Mouse (Mus musculus) midbrain, embryonic 12.5 days (tissue): ENCODE measurements around the gene App. TPM values are rescaled to one million over a fixed set of nuclear protein-coding genes. Genes with fewer than 3 reads are reported as not detected.

Experiments used
- ATAC-seq: fragments of 200-750 bp; cut with Nextera tagmentation; 2 replicates; pipeline ENCODE4 v1.8.0; 2017; ENCODE audit warnings: low read depth, moderate TSS enrichment, moderate library complexity; ENCODE audit not compliant: low FRiP score
- H3K27ac ChIP-seq: fragments of 300-500 bp; sonication (generic); replicated peaks from 2 replicates; pipeline ENCODE4 v1.5.1; 2016; ENCODE audit warnings: mild to moderate bottlenecking
- H3K27me3 ChIP-seq: fragments of 300-500 bp; sonication (generic); 2 replicates; pipeline ENCODE4 v1.6.1; 2016; ENCODE audit warnings: mild to moderate bottlenecking
- H3K36me3 ChIP-seq: fragments of 300-500 bp; sonication (generic); 2 replicates; pipeline ENCODE4 v1.6.1; 2016
- H3K4me1 ChIP-seq: fragments of 300-500 bp; sonication (generic); 2 replicates; pipeline ENCODE4 v1.6.1; 2016
- H3K4me2 ChIP-seq: fragments of 300-500 bp; sonication (generic); replicated peaks from 2 replicates; pipeline ENCODE4 v1.6.1; 2016; ENCODE audit warnings: mild to moderate bottlenecking, moderate library complexity
- H3K4me3 ChIP-seq: fragments of 300-500 bp; sonication (generic); 2 replicates; pipeline ENCODE4 v1.5.1; 2016; ENCODE audit warnings: mild to moderate bottlenecking
- H3K9ac ChIP-seq: fragments of 300-500 bp; sonication (generic); replicated peaks from 2 replicates; pipeline ENCODE4 v1.6.1; 2016; ENCODE audit warnings: mild to moderate bottlenecking, moderate library complexity
- H3K9me3 ChIP-seq: fragments of 300-500 bp; sonication (generic); 2 replicates; pipeline ENCODE4 v1.6.1; 2016; ENCODE audit warnings: mild to moderate bottlenecking
- WGBS: fragments of 180-500 bp; shearing (Covaris S2); methylation state at CpG from one replicate; pipeline ENCODE4 v1.1.7; 2016; 5-methylcytosine and 5-hydroxymethylcytosine counted together
- polyA plus RNA-seq: library from polyadenylated mRNA; unstranded; fragments of >200 nt; fragmentation: Nextera tagmentation; extraction: Ambion mirVana; gene quantifications from 2 replicates; pipeline ENCODE4 v1.2.1, GENCODE M21; 2016

The App gene
- polyA plus RNA-seq, 1 experiment from 2014 or later, result 218 TPM

DNA sequence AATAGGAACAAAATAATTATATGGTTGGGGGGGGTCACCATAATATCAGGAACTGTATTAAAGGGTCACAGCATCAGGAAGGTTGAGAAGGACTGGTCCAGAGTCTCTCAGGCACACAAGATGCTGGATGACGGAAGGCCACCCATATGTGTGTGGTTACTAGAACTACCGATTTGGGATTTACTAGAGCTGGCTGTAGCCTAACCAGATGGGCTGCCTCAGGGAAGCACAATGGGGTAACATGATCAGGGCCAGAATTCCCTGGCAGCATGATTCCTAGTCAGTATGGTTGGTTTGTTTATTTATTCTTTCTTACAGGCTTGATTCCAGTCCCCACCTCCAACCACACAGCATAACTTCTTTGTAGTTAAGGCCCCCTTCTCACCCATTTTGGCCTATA lies 162.9 kb downstream of the App start:
- Histone ChIP-seq H3K4me2 (no peak overlapping the region), H3K4me1 (no peaks in the 10 kb centered on the region), H3K9ac (no peak overlapping the region), H3K4me3 (no peak overlapping the region), H3K9me3 (no peaks in the 10 kb centered on the region), H3K36me3 (peaks cover 52% of the 10 kb centered on the region), H3K27me3 (no peaks in the 10 kb centered on the region), H3K27ac (no peak overlapping the region)
- WGBS, result 79% methylated on average over 2 of the region's 2 CpGs
- ATAC-seq, result no peak

DNA sequence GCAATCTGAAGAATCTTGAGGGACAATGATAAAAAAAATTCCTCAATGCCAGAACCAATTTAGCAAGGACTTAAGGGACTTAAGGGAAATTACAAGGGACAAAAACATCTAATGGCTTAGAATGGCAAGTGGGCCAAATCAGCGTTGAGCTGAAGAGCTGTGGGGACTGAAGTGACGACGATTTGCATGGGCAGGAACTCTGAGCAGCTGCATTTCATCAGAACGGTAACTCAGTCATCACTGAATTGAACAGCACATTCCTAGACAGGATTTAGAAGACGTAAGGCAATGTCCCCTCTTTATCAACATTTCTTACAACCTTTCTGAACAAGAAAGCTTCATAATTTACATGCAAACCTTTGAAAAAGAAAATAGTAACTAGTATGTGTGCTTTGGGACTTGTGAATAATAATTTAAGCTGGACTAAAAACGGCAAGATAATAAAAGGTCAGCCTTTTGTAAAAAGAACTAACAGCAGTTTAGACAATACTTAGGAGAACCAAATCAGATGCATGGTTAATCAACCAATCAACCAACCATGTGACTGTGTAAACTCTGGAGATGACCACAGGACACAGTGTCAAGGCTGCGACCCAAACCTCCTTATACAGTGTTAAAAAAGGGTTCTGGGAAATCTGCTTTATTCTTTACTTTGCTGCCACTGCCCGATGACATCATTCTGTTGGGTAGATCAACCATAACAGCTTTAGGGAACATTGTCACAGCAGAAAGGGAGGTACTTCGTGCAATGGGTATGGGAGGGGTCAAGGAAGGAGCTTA lies 164.5 kb downstream of the App start:
- H3K4me3 ChIP-seq, result no peak overlapping the region
- no peak overlapping the region for H3K4me2 ChIP-seq
- no peaks in the 10 kb centered on the region for H3K4me1 ChIP-seq
- 70% methylated on average over 9 of the region's 9 CpGs for WGBS
- no peak overlapping the region for H3K27ac ChIP-seq
- H3K9ac ChIP-seq, result no peak overlapping the region
- no peaks in the 10 kb centered on the region for H3K9me3 ChIP-seq
- peak; percentile 41; the same call in 1 of the 2 replicates for ATAC-seq
- no peaks in the 10 kb centered on the region for H3K27me3 ChIP-seq
- peaks cover 45% of the 10 kb centered on the region for H3K36me3 ChIP-seq

DNA sequence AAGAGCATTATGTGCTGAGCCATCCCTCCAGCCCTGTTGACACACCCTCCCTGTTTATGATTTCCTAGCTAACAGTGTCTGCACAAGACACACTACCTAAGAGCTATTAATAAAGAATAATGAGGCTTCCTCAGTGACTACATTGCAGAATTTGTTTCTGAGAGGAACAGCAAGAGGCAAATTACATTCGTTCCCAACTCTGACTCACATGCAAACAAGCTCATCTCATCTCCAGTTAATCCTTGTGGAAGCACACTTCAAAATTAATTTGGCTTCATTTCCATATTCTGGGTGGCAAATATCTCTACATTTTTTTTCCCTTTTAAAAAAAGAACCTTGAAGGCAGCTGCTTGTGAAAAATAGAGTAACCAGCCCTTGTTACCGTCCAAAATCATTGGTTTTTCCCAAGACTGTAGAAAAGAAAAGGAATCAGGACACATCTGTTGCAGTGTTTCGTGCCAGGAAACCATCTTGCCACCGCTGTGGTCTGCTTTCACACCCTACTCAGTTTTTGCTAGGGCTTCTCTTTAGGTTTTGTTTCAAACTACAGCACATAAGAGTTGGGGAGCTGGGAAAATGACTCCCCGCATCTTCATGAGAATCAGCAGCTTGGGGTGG lies 171.5 kb downstream of the App start:
- H3K27ac ChIP-seq, result no peak overlapping the region
- H3K9me3 ChIP-seq, result no peaks in the 10 kb centered on the region
- H3K4me3 ChIP-seq, result no peak overlapping the region
- H3K36me3 ChIP-seq, result peaks cover 19% of the 10 kb centered on the region
- H3K27me3 ChIP-seq, result no peaks in the 10 kb centered on the region
- H3K9ac ChIP-seq, result no peak overlapping the region
- no peaks in the 10 kb centered on the region for H3K4me1 ChIP-seq
- whole genome bisulfite sequencing, result 94% methylated on average over 5 of the region's 5 CpGs
- ATAC-seq, result no peak
- no peak overlapping the region for H3K4me2 ChIP-seq

DNA sequence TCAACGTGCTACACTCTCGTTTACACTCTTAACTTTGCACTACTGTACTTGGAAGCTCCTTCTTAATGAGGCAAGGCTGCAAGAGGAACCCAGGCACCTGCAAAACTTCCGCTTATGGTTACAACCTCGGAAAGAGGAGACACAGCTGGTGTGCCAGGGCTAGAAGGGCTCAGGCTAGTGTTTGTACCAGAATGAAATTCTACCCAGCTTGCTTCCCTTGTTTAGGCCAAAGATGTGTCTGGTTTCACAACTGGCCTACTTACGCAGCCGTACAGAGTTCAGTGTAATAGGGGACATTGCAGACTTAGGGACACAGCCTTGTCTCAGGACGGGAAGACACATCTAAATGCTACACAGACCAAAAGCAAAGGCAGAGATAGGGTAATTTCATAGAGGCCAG lies 173.3 kb downstream of the App start:
- Histone ChIP-seq H3K27ac (no peak overlapping the region), H3K9ac (no peak overlapping the region), H3K27me3 (no peaks in the 10 kb centered on the region), H3K9me3 (no peaks in the 10 kb centered on the region), H3K4me2 (no peak overlapping the region), H3K4me3 (no peak overlapping the region), H3K36me3 (peaks cover 23% of the 10 kb centered on the region), H3K4me1 (no peaks in the 10 kb centered on the region)
- WGBS, result 95% methylated on average over 7 of the region's 7 CpGs
- no peak for ATAC-seq

DNA sequence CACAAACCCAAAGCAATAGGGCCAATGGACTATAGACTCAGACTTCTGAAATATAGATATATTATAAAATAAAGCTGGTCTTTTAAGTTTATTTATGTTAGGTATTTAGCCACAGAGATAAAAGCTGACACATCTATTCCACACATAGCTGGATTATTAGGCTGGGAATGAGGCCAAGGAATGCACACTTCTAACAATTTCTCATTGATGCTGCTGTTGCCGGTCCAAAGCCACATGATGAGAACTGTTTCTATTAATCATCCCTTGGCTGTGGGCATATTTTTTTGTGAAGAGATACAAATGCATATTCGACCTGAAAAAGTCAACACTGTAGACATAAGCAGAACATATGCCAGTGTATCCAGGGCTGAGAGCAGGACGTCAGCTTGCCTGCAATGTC lies 176.0 kb downstream of the App start:
- Histone ChIP-seq H3K4me3 (no peak overlapping the region), H3K4me1 (no peaks in the 10 kb centered on the region), H3K27ac (no peak overlapping the region), H3K27me3 (no peaks in the 10 kb centered on the region), H3K9me3 (no peaks in the 10 kb centered on the region), H3K36me3 (peaks cover 22% of the 10 kb centered on the region), H3K4me2 (no peak overlapping the region), H3K9ac (no peak overlapping the region)
- no peak for ATAC-seq
- WGBS, result 89% methylated on average over 3 of the region's 3 CpGs

DNA sequence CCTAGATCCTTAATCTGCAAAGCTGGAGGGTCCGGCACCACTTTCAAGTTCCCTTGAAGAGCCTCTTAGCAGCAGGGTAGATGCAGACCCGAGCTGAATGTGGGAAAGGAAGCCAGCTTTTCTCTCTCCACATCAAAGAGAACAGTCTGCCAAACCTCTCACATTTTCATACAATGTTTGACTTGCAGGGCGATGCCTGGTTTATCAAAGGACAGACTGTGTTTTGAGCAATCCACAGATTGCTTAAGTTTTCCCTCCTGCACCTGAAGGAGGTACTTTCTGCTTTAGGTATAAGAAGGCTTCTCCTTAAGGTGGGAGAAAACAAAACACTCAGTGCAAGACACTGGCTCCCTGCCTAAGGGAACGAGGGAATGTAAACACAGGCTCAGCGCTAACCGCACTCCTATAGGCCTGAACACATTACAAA lies 178.1 kb downstream of the App start:
- Histone ChIP-seq H3K4me2 (no peak overlapping the region), H3K9me3 (no peaks in the 10 kb centered on the region), H3K27ac (no peak overlapping the region), H3K4me1 (no peaks in the 10 kb centered on the region), H3K4me3 (no peak overlapping the region), H3K9ac (no peak overlapping the region), H3K27me3 (no peaks in the 10 kb centered on the region), H3K36me3 (peaks cover 19% of the 10 kb centered on the region)
- no peak for ATAC-seq
- WGBS, result 54% methylated on average over 6 of the region's 6 CpGs

DNA sequence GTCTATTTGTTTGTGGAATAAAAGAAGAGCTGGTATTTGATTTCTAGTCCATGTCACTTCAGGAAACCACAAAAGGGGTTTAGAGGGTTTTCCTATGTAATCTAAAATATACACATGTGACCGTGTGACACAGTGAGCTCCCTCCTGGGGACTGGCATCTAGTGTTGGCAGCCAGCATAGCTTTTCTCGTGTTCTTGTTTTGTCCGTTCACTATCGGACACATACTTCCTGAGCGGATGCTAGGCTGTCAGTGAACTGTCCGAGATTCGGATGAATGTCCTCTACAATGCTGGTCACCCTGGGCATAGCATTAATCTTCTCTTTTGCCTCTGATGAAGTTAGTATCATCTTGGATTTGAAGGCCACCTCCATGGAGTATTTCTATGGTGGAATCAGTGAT lies 180.7 kb downstream of the App start:
- no peak overlapping the region for H3K4me2 ChIP-seq
- peaks cover 19% of the 10 kb centered on the region for H3K36me3 ChIP-seq
- WGBS, result 93% methylated on average over 7 of the region's 7 CpGs
- no peak overlapping the region for H3K4me3 ChIP-seq
- no peak overlapping the region for H3K9ac ChIP-seq
- H3K9me3 ChIP-seq, result no peaks in the 10 kb centered on the region
- ATAC-seq, result no peak
- no peak overlapping the region for H3K27ac ChIP-seq
- no peaks in the 10 kb centered on the region for H3K27me3 ChIP-seq
- no peaks in the 10 kb centered on the region for H3K4me1 ChIP-seq

DNA sequence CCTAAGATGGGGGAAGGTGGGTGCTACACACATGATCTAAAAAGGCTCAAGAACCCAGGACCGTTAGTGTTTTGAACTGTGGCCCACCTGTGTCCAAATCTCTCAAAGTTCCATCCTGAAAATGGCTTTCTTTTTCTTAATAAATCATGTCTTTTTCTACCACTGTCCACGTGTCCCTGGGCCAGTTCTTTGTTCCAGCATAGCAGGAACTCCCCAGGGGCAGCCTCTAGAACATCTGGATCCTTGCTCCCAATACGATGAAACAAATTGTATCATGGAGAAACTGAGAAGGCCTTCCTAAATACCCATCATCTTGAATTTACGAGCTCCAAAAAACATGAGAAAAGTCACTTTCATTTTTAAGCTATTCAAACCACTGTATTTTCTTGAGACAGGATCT lies 182.6 kb downstream of the App start:
- no peak overlapping the region for H3K27ac ChIP-seq
- no peaks in the 10 kb centered on the region for H3K9me3 ChIP-seq
- H3K36me3 ChIP-seq, result peaks cover 18% of the 10 kb centered on the region
- H3K4me3 ChIP-seq, result no peak overlapping the region
- no peak overlapping the region for H3K9ac ChIP-seq
- ATAC-seq, result no peak
- 86% methylated on average over 4 of the region's 4 CpGs for WGBS
- H3K4me2 ChIP-seq, result no peak overlapping the region
- H3K4me1 ChIP-seq, result no peaks in the 10 kb centered on the region
- no peaks in the 10 kb centered on the region for H3K27me3 ChIP-seq

DNA sequence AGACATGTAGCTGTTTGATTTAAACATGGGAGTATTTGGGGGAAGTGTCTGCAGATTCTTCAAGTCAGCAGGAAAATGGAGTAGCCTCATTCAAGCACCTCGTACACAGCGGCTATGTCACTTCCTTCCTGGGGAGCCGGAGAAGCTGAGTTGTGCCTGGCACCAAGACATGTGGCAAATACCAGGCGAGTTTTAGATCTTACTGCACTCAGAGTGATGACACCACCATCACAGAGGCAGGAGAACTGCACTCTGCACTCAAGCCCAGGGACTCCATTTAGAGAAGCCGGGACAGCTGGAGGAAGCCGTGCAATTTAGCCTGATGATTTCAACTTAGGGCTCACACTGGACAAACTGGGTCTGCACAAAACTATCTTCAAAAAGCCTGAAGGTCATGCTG lies 183.6 kb downstream of the App start:
- Histone ChIP-seq H3K4me1 (no peaks in the 10 kb centered on the region), H3K9me3 (no peaks in the 10 kb centered on the region), H3K4me3 (no peak overlapping the region), H3K9ac (no peak overlapping the region), H3K36me3 (peaks cover 18% of the 10 kb centered on the region), H3K4me2 (no peak overlapping the region), H3K27me3 (no peaks in the 10 kb centered on the region), H3K27ac (no peak overlapping the region)
- ATAC-seq, result no peak
- WGBS, result 92% methylated on average over 6 of the region's 6 CpGs

DNA sequence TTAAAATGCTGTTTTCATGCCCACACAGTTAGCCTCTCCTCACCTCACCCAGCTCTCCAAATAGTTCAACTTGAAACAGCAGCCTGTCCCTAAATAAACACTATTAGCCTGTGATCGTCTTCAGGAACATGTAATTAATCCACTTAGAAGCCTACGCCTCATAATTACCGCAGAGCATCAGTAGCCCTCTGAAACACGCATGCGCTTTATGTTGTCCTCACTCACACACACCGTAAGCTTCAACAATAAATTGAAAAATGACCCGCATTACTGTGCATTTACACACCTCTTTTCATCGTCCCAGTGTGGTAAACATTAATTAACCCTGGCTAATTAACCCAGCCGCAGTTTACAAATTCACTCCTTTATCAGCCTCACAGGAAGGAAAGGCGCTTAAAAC lies 184.1 kb downstream of the App start:
- Histone ChIP-seq H3K4me1 (no peaks in the 10 kb centered on the region), H3K9me3 (no peaks in the 10 kb centered on the region), H3K27me3 (no peaks in the 10 kb centered on the region), H3K4me2 (no peak overlapping the region), H3K27ac (no peak overlapping the region), H3K9ac (no peak overlapping the region), H3K4me3 (no peak overlapping the region), H3K36me3 (peaks cover 18% of the 10 kb centered on the region)
- 80% methylated on average over 10 of the region's 10 CpGs for WGBS
- ATAC-seq, result no peak

DNA sequence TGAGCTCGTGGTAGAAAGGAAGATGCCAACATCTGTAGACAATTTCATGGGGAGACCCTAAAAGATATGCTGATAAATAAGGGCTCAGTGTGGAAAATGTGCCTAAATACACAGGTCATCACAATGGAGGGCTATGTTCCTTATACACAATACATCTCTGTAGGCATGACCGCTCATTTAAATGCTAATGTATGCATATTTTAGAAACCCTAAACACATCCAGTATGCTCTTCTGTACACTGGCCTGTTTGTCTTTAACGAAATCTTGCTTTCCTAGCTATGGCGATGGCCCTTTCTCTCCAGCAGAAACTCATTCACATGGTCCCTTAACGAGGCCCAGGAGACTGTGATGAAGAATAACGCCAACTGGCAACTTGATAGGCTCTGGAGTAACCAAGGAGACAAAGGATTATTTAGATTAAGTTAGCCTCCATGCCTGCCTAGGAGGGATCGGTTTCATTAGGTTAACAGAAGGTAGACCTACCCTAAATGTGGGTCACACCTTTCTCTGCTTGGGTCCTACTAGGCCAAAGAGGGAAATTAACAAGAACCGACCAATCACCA lies 185.8 kb downstream of the App start:
- Histone ChIP-seq H3K9me3 (no peaks in the 10 kb centered on the region), H3K4me3 (no peak overlapping the region), H3K9ac (no peak overlapping the region), H3K4me2 (no peak overlapping the region), H3K27me3 (no peaks in the 10 kb centered on the region), H3K36me3 (peaks cover 7% of the 10 kb centered on the region; the same call in 1 of the 2 replicates), H3K27ac (0 out of 2 replicates have a peak overlapping the region, but pooled peaks have one; percentile 27), H3K4me1 (no peaks in the 10 kb centered on the region)
- peak; percentile 77 for ATAC-seq
- WGBS, result 61% methylated on average over 8 of the region's 8 CpGs

DNA sequence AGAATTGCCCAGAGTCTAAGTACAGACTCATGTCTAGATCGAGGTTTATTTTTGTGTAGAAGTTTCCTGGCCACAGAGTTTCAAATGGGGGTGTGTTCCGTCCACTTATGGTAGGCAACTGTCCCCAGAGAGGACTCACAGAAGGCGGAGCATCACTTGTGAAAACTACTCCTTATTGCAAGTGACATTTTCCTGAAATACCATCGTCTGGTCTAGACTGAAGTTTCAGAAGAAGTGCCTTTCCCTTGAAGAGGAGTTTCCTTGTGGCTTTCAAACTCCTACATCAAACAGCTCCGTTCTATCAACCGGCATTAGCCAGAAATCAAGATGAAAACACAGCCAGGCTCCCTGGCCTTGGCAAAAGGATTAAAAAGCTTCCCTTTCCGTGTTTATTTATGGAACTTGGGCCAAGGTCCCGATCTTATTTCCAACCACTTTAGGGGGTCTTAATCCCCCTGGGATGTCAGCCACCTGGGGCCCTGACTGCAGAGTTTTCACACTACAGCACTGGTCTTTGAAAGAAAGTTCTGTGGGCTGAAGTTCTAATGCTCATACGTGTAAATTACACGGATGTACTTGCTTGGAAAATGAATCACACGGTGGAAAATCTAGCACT lies 187.4 kb downstream of the App start:
- Histone ChIP-seq H3K4me3 (no peak overlapping the region), H3K36me3 (0 out of 2 replicates have a peak, but pooled peaks cover 3% of the 10 kb centered on the region), H3K27me3 (no peaks in the 10 kb centered on the region), H3K9me3 (no peaks in the 10 kb centered on the region), H3K4me2 (no peak overlapping the region), H3K4me1 (no peaks in the 10 kb centered on the region), H3K9ac (no peak overlapping the region), H3K27ac (no peak overlapping the region)
- ATAC-seq, result no peak
- 71% methylated on average over 11 of the region's 11 CpGs for WGBS
